Mouse (Mus musculus): Measurements from ENCODE around the gene Prox2.

Gene Prox2

DNA sequence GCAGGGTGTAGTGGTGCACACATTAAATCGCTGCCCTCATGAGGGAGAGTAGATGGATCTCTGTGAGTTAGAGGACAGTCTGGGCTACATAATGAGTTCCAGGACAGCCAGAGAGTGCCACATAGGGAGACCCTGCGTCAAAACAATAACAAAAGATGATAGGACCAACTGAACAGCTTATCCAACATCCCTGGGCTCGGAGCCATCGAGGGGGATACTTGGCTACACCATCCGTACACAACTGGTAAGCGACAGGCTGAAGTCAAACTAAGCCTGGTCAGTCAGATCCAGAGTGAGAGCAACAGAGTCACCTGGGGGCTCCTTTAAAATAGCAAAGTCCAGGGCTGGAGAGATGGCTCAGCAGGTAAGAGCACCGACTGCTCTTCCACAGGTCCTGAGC, 14.7 kb downstream of the Prox2 start:
- no peak for DNase-seq (ENCODE audit: extremely low spot score, low read depth, low spot score)

DNA sequence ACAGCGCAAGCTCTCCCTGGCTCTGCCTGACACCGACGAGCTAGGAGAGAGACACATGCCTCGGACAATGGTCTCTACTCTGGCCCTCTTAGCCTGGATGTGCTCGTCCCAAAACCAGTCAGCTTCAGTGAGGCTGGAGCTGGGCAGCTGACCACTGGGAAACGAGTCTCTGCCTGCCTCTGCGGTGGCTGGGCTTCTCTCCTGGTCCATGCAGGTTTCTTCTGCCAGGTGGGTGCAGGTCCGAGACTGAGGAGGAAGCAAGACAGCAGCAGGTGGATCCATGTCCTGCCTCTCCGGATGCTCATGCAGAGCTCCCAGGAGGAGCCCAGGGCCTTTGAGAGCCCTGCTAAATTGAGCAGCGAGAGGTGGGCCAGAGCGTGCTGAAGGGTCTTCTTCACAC, 15.4 kb downstream of the Prox2 start:
- no peak for DNase-seq (ENCODE audit: extremely low spot score, low read depth, low spot score)

DNA sequence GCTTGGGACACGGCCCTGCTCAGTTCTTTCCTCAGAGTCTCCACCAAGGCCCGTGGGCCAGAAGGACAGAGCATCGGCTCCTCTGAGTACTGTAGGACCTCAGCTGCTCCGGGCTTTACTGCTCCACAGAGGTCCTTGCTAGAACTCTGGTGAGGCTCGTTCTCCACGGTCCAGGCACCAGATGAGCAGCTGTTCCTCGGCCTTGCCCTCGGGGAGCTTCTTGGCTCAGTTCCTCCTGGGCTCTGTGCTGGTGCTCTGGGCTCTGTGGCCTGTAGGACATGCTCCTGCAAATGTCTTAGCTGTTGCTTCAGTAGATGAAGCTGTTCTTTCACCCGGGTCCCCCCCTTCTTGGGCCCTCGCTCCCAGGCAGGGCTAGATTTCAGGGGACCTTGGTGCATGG, 15.9 kb downstream of the Prox2 start:
- DNase-seq (ENCODE audit: extremely low spot score, low read depth, low spot score) = no peak

DNA sequence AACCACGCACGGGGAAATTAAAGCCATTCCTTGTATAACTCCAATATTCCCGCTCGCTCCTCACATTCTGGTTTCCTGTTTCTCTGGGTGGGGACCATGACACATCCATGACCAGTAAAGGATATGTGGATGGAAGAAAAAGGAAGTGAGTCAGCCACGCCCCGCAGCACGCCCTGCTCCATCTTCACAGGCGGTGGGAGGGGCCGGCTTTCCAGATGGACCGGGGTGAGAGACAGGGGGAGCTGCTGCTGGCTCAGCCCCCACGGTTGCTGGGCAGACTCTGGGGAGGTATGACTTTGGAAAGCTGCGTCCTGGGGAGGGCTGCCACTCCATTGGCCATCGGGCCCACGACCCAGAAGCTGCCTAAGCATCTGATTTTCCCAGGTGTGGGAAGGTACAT, 16.5 kb downstream of the Prox2 start:
- DNase-seq (ENCODE audit: extremely low spot score, low read depth, low spot score) = no peak

DNA sequence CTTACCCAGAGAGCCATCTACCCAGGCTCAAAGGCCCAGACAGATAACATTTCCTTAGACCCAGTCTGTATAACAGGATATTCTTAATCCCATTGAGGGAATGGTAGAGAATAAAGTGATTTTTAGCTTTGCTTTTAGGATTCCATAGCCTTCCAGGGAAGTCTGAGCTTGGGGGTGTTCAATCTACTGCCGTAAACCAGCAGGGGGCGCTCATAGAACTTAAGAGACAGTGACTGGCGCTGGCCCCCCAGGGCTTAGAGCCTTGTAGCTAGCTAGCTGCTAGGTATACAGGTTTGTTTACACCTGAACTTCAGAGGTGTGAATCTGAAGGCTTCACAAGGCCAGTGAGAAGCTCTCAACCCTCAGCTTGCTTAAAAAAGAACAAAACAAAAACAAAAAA, 18.3 kb downstream of the Prox2 start:
- no peak for DNase-seq (ENCODE audit: extremely low spot score, low read depth, low spot score)

DNA sequence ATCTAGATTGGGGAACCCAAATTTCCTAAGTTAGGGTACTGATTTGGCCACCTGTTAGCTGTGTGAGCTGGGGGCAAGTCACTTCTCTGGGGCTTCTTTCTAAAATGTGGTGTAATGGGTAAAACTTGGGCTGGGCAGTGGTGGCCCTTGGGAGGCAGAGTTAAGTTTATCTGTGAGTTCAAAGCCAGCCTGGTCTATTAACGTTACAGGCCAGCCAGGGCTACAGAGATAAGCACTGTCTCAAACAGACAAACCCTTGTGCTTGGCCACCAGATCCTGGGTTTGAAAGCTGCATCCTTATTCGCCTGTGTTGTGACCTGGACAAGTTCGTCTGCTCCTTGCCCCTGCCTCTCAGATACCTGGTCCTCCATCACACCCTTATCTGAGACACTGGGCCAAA, 19.4 kb downstream of the Prox2 start:
- no peak for DNase-seq (ENCODE audit: extremely low spot score, low read depth, low spot score)

DNA sequence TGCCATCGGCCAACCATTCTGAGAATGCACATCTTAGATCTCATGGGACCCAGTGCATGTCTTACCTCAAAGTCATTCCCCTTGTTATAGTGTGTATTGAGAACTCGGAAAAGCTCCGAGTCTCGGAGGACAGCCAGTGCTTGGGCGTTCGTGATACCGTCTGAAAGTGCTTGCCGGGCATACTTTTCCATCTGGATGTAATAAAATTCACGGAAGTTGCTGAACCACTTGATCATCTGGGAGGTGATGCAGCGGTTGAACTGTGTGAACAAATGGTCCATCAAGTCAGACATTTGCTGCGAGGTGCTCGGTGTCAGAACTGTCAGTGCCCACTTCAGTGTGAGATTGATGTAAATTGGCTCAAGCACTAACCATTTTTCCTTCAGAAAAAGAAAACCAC, 22.7 kb downstream of the Prox2 start:
- DNase-seq (ENCODE audit: extremely low spot score, low read depth, low spot score) = no peak

DNA sequence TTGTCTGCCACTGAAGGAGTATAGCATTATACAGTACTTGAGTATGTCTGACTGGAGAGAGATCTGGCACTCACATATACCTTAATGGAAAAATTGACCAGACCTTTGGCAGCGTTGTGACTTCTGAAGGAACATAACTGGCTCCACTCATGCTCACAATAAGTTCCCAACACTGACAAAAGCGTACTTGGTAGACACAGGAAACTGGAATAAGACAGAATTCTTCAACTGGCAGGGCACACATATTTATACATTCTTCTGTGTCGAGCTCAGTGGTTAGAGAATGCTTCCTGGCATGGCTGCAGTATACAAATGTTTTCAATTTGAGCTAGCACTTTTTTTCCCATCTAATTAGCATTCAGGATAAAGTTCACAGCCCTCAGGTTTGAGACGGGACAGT, 25.6 kb downstream of the Prox2 start:
- DNase-seq (ENCODE audit: extremely low spot score, low read depth, low spot score) = no peak

DNA sequence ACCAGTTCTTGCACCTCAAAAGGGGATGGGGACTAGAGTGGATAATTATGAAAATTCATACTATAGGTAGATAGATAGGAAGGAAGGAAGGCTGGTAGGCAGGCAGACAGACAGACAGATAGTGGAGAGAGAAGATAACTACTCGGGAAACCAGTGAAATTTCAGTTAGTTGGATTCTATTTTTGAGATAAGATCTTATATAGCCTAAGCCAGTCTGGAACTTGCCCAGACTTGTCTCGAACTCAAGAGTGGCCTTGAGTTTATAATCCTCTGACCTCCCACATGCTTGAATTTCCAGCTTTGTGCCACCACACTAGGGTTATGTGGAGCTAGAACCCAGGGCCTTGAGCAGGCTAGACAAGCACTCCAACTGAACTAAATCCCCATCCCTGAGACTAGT, 26.3 kb downstream of the Prox2 start:
- no peak for DNase-seq (ENCODE audit: extremely low spot score, low read depth, low spot score)

DNA sequence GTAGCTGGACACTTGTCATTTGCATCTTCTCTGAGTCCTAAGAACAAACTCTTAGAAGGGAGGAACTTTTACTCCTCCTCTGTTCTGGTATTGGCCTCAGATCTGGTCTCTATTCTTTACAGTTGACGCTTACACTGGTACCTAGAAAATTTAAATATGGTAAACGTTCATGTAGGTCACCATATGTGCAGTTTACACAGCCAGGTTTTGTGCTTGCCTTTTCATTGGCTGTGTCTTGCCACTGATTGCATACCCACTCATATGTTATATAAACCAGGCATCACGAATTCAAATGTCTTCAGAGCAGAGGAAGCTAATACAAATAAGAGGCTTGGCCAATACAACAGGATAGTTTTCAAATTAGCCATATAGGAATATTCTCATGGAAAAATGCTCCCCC, 33.5 kb downstream of the Prox2 start:
- no peak for DNase-seq (ENCODE audit: extremely low spot score, low read depth, low spot score)

DNA sequence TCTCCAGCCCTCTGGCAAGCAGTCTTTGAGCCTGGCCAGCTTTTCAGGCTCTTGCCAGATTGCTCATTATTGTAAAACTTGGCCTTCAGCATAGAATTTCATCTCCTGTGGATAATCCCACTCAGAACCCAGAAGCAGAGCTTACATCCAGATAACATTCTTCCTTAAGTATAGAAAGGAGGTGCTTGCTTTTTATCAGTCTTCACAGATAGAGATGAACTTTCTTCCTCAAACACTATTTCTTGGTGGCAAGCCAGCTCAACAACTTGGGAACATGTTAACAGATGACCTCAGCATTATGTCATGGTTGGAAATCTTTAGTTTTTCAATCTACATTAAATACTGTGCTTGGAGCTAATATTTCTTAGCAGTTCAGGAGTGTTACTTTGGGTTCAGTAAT, 39.5 kb downstream of the Prox2 start:
- DNase-seq (ENCODE audit: extremely low spot score, low read depth, low spot score) = no peak

DNA sequence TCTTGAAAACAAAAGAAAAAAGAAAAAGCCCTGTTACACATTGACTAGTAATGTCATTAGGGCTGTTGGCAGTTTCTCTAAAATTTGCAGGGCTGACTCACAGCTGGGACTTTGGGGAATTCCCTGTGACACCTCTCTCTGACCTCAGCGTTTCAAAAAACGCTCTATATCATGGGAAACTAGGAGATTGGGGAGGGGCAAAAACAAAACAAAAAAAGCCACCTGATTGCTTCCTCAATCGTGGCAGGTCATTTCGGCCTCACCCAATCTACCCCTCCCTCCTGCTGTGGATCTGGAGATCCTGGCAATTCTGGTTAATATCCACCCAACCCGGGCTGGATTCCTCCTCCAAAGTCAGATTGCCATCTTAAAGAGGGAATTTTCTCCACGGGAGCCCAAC, 59.3 kb downstream of the Prox2 start:
- no peak for DNase-seq (ENCODE audit: extremely low spot score, low read depth, low spot score)

All from hindlimb bud, embryonic 11.5 days (tissue).